Mouse (Mus musculus): ENCODE measurements around the gene Herpud2. TPM values are rescaled to one million over a fixed set of nuclear protein-coding genes. Genes with fewer than 3 reads are reported as not detected.

Herpud2 gene
- polyA plus RNA-seq, 1 experiment, result 21.5 TPM

GRCm38 (mm10) chr9:25076505-25076904 is 75.1 kb downstream of the Herpud2 start:
- TF ChIP-seq GATA1 (IDR thresholded peaks at IDR 0.05; ENCODE audit: low read length), result no peak

- no peak for TF ChIP-seq GATA1 (IDR thresholded peaks at IDR 0.05; ENCODE audit: low read length)
These were observed 75.6 kb downstream of the Herpud2 start for GRCm38 (mm10) chr9:25075977-25076376.

GRCm38 (mm10) chr9:25072666-25073065 is 79.0 kb downstream of the Herpud2 start:
- TF ChIP-seq GATA1 (IDR thresholded peaks at IDR 0.05; ENCODE audit: low read length), result no peak

GRCm38 (mm10) chr9:25058726-25059125 is 92.9 kb downstream of the Herpud2 start:
- TF ChIP-seq GATA1 (IDR thresholded peaks at IDR 0.05; ENCODE audit: low read length), result no peak

Other genes with a start within 250 kb of the Herpud2 start
- gene Gm10181, start 62.4 kb downstream of the Herpud2 start, polyA plus RNA-seq (2012), result not detected in 2 replicates
- gene Sept7, start 100.6 kb upstream of the Herpud2 start, polyA plus RNA-seq (2012), result 9.4 and 11.9 TPM in 2 replicates

Measured in G1E-ER4 (cell line).